Mouse (Mus musculus): ENCODE data around the gene H2al1d.
"Not testable (repeated sequence)": the region's sequence is repeated elsewhere in the genome, so short reads cannot be mapped to it uniquely, and the experiment has no call there.

H2al1d gene

DNA sequence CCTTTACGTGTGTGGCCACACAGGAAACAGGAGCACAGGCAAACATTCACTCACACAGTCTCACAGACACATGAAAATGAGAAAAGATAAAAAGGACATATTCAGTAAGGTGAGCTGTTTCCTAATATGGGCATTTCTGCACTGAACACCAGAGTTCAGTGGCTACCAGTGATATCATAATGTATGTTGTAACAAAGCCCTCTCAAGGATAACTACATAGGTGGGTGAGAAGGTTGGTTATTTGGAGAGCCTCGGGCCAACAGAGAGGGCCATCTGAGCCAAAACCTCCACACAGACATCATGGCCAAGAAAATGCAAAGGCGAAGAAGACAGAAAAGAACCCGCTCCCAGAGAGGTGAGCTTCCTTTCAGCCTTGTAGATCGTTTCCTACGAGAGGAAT is at the start of gene H2al1d:
H2al1d (plus strand) TSS at position 301 of the 400 bp plus-strand sequence.
- DNase-seq (ENCODE audit: low spot score), result not testable (repeated sequence)

DNA sequence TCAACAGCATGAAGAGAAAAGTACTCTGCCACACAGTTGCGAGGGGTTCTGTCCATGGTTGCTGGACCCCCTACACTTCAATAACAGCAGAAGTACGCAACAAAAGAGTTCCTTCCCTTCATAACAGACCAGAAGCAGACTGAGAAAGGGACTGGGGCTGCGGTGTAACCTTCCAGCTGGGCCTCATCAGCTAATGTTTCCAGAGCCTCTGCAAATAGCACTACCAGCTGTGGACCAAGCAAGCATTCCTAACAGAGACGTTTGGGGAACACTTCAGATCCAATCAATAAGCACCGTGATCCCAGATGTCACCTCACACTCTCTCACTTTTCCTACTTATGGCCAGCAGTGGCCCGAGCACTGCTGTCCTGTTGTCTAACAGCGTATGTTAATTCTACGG is 43.7 kb upstream of the H2al1d start:
- DNase-seq (ENCODE audit: low spot score), result no peak

DNA sequence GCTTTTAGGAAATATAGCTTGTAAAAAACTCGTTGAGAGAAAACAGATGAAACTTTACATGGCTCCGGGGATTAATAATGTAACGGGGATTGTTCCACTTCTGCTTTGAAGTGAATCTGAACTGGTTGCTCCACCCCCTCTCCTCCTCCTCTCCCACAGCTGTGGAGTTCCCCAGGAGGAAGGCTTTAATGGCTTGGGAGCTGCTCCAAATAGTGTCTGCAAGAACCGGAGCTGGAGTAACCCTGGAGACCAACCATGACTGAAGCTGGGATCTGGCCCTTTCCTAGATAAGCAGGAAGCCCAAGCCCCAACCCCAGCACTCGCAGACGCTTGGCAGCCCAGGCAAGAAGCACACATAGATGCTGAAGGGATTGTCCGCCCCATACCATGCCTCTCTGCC is 40.8 kb upstream of the H2al1d start:
- no peak for DNase-seq (ENCODE audit: low spot score)

DNA sequence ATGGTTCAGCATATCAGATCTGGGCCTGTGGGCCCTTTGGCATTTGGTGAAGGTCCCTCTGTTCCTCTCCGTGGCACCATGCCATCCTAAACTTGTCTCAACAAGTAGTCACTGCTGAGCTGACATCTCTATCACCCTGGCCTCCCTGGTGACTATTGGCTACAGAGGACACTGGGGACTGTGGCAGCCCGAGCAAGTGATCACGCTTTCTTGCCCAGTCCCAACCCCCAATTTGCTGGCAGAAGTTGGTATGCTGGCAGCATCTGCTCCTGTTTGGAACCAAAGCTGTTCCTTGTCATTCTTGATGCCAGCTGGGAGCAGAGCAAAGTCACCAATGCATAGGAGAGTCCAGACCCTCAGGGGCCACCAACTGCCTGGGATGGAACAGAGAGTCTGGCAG is 39.5 kb upstream of the H2al1d start:
- DNase-seq (ENCODE audit: low spot score), result no peak

DNA sequence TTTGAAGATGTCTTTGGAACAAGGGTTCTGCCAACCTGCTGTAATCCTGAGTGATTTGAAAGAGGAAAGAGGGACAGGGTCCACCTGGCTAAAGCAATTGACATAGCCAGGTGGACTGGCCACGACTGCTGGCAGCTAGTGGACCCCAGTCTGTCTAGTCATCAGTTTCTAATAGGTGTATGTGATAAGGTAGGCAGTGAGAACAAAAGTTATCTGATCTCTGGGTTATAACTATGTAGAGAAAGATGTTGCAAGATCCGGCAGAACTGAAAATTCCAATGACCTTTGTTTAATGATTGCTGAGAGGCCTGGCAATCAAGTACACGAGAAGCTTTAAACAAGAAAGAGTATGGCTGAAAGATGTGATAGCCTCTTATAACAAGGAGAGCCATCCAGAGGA is 35.4 kb upstream of the H2al1d start:
- DNase-seq (ENCODE audit: low spot score), result no peak

DNA sequence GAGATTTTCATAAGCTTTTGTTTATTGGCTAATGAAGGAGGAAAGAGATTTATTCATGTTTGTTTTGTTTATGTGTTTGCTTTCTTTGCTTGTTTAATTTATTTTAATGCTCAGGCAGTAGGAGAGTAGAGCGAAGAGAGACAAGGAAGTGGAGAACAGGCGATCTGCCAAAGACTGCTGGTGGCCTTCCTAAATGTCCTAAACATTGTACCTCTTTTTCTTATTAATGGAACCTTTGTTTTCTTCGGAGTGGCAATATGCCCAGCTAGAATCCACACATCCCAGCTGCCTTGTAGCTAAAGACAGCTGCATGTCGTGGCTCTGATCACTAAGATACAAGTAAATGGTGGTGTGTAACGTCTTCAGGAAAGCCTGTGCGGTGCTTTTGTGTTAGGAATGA is 31.5 kb upstream of the H2al1d start:
- DNase-seq (ENCODE audit: low spot score), result no peak

DNA sequence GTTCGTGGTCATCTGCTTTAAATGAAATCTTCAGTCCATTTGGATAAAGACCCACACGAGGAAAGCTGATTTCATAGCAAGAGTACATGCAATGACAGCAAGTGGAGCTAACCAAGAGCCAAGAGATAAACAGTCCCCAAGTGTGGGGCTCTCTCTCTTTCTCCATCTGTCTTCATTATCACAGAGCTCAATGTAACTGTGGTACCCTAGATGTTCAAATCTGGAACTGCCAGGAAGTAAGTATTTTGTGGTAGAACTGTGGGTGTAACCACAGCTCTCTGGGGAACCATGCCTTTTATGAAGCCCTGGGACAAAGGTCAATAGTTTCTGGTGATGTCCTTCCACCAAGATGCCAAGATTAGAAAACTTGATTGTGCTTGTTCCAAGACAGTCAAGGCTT is 27.9 kb upstream of the H2al1d start:
- no peak for DNase-seq (ENCODE audit: low spot score)

DNA sequence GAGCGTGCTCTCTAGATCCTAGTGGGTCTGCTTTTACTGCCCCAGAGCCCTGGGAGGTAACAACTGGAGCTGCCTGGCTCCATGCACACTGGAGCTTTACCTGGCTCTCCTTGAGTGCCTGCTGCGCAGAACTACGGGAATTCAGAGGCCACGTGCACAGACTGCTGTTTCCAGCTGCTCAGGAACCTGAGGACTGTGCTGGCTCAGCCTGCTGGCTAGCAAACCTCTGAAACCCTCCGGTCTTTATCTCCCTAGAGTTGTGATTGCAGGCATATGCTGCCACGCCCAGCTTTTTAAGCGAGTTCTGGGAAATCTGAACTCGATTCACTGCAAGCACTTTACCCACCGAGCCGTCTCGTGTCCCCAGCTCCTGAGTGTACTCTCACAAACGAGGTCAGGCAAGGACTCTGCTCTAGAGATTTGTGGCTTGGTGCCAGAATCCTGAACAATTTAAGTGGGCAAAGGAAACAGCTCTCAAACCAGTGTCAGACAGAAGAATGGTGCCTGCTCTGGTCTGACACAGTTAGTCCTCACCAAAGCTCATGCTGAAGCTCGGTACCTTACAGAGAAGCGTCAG is 20.2 kb upstream of the H2al1d start:
- DNase-seq (ENCODE audit: low spot score), result no peak

DNA sequence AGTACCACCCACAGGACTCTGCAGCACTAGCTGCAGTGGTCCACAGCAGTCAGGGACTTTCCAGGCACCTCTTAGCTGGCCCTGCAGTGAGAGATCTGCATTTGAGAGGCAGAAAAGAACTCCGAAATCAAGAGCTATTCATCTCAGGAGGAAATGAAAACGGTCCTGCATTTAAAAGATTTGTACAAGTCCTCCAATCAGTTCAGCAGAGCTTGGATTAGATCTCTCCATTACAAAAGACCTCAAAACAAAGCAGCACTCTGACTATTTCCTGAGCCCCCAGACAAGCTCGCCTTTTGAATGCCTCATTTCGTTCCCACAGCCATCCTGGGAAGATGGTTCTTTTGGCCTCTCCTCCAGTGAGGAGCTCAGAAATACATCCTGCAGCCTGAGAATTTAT is 19.4 kb upstream of the H2al1d start:
- no peak for DNase-seq (ENCODE audit: low spot score)

DNA sequence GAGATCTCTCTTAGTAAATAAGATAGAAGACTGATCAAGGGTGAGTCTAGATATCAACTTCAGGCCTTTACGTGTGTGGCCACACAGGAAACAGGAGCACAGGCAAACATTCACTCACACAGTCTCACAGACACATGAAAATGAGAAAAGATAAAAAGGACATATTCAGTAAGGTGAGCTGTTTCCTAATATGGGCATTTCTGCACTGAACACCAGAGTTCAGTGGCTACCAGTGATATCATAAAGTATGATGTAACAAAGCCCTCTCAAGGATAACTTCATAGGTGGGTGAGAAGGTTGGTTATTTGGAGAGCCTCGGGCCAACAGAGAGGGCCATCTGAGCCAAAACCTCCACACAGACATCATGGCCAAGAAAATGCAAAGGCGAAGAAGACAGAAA is 9.7 kb upstream of the H2al1d start, which contains the start of gene H2al1a:
H2al1a (plus strand) TSS at position 301 of the 400 bp plus-strand sequence.
- DNase-seq (ENCODE audit: low spot score), result not testable (repeated sequence)

DNA sequence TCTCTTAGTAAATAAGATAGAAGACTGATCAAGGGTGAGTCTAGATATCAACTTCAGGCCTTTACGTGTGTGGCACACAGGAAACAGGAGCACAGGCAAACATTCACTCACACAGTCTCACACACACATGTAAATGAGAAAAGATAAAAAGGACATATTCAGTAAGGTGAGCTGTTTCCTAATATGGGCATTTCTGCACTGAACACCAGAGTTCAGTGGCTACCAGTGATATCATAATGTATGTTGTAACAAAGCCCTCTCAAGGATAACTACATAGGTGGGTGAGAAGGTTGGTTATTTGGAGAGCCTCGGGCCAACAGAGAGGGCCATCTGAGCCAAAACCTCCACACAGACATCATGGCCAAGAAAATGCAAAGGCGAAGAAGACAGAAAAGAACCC is 6.5 kb upstream of the H2al1d start, which contains the start of gene H2al1b:
H2al1b (plus strand) TSS at position 301 of the 400 bp plus-strand sequence.
- DNase-seq (ENCODE audit: low spot score), result not testable (repeated sequence)

DNA sequence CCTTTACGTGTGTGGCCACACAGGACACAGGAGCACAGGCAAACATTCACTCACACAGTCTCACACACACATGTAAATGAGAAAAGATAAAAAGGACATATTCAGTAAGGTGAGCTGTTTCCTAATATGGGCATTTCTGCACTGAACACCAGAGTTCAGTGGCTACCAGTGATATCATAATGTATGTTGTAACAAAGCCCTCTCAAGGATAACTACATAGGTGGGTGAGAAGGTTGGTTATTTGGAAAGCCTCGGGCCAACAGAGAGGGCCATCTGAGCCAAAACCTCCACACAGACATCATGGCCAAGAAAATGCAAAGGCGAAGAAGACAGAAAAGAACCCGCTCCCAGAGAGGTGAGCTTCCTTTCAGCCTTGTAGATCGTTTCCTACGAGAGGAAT is 3.3 kb upstream of the H2al1d start, which contains the start of gene H2al1c:
H2al1c (plus strand) TSS at position 301 of the 400 bp plus-strand sequence.
- DNase-seq (ENCODE audit: low spot score), result not testable (repeated sequence)

DNA sequence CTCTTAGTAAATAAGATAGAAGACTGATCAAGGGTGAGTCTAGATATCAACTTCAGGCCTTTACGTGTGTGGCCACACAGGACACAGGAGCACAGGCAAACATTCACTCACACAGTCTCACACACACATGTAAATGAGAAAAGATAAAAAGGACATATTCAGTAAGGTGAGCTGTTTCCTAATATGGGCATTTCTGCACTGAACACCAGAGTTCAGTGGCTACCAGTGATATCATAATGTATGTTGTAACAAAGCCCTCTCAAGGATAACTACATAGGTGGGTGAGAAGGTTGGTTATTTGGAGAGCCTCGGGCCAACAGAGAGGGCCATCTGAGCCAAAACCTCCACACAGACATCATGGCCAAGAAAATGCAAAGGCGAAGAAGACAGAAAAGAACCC is 3.0 kb downstream of the H2al1d start, which contains the start of gene H2al1e:
H2al1e (plus strand) TSS at position 301 of the 400 bp plus-strand sequence.
- DNase-seq (ENCODE audit: low spot score), result not testable (repeated sequence)

DNA sequence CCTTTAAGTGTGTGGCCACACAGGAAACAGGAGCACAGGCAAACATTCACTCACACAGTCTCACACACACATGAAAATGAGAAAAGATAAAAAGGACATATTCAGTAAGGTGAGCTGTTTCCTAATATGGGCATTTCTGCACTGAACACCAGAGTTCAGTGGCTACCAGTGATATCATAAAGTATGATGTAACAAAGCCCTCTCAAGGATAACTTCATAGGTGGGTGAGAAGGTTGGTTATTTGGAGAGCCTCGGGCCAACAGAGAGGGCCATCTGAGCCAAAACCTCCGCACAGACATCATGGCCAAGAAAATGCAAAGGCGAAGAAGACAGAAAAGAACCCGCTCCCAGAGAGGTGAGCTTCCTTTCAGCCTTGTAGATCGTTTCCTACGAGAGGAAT is 6.2 kb downstream of the H2al1d start, which contains the start of gene H2al1f:
H2al1f (plus strand) TSS at position 301 of the 400 bp plus-strand sequence.
- DNase-seq (ENCODE audit: low spot score), result not testable (repeated sequence)

DNA sequence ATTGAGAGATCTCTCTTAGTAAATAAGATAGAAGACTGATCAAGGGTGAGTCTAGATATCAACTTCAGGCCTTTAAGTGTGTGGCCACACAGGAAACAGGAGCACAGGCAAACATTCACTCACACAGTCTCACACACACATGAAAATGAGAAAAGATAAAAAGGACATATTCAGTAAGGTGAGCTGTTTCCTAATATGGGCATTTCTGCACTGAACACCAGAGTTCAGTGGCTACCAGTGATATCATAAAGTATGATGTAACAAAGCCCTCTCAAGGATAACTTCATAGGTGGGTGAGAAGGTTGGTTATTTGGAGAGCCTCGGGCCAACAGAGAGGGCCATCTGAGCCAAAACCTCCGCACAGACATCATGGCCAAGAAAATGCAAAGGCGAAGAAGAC is 9.3 kb downstream of the H2al1d start, which contains the start of gene H2al1g:
H2al1g (plus strand) TSS at position 301 of the 400 bp plus-strand sequence.
- DNase-seq (ENCODE audit: low spot score), result not testable (repeated sequence)

DNA sequence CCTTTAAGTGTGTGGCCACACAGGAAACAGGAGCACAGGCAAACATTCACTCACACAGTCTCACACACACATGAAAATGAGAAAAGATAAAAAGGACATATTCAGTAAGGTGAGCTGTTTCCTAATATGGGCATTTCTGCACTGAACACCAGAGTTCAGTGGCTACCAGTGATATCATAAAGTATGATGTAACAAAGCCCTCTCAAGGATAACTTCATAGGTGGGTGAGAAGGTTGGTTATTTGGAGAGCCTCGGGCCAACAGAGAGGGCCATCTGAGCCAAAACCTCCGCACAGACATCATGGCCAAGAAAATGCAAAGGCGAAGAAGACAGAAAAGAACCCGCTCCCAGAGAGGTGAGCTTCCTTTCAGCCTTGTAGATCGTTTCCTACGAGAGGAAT is 12.6 kb downstream of the H2al1d start, which contains the start of gene H2al1h:
H2al1h (plus strand) TSS at position 301 of the 400 bp plus-strand sequence.
- DNase-seq (ENCODE audit: low spot score), result not testable (repeated sequence)

DNA sequence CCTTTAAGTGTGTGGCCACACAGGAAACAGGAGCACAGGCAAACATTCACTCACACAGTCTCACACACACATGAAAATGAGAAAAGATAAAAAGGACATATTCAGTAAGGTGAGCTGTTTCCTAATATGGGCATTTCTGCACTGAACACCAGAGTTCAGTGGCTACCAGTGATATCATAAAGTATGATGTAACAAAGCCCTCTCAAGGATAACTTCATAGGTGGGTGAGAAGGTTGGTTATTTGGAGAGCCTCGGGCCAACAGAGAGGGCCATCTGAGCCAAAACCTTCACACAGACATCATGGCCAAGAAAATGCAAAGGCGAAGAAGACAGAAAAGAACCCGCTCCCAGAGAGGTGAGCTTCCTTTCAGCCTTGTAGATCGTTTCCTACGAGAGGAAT is 15.7 kb downstream of the H2al1d start, which contains the start of gene H2al1i:
H2al1i (plus strand) TSS at position 301 of the 400 bp plus-strand sequence.
- not testable (repeated sequence) for DNase-seq (ENCODE audit: low spot score)

DNA sequence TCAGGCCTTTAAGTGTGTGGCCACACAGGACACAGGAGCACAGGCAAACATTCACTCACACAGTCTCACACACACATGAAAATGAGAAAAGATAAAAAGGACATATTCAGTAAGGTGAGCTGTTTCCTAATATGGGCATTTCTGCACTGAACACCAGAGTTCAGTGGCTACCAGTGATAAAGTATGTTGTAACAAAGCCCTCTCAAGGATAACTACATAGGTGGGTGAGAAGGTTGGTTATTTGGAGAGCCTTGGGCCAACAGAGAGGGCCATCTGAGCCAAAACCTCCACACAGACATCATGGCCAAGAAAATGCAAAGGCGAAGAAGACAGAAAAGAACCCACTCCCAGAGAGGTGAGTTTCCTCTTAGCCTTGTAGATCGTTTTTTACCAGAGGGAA is 18.9 kb downstream of the H2al1d start, which contains the start of gene H2al1j:
H2al1j (plus strand) TSS at position 301 of the 400 bp plus-strand sequence.
- DNase-seq (ENCODE audit: low spot score), result not testable (repeated sequence)

DNA sequence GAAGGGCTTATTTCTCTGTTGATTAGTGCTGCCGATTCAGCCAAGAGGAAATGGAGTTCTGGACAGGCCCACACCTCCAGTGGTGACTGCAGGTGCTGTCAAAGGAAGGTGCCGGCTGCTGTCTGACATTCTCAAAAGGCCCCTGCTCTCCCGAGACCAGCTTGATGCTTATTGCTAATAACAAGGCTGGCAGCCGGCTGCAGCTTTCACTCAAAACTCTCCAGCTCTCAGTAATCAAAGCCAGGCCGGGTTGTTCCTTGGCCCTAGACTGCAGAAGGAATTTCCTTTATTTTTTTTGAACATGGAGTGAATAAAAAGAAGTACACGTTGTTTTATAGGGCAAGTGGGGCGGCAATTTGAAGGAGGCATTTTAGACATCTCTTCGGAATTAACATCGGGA is 37.1 kb downstream of the H2al1d start:
- DNase-seq (ENCODE audit: low spot score), result peak; percentile 47

DNA sequence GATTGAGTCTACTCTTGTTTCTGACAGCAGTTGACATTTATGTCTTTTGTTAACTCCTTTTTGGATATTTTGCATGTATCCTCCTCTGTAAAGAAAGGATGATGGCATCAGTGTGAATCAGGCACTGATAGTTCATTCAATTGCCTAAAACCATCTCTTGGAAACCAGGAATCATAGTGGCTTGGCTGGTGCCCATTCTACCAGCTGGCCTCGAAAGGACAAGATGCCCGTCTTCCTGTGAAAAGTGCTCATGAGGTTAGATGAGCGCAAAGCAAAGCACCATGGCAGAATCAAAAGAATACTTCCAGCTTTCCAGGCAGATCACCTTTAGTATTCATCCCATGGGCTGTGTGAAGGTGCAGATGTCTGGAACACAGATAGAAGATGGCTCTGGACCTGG is 38.1 kb downstream of the H2al1d start:
- DNase-seq (ENCODE audit: low spot score), result no peak

Data from embryo, embryonic 10.5 days (tissue).